Mouse (Mus musculus): Measurements from ENCODE around the gene Cep83.

GRCm38 (mm10) chr10:94709622-94710319, 21.3 kb downstream of the Cep83 start:
- no peak for TF ChIP-seq CTCF (IDR thresholded peaks at IDR 0.05; ENCODE audit: extremely low read depth, insufficient read length, insufficient replicate concordance, low read depth, low read length)
- no peak for TF ChIP-seq POLR2A (IDR thresholded peaks at IDR 0.05; ENCODE audit: low read depth, low read length)

Measured in small intestine, adult 2 months (tissue).